Comparison of ENCODE assay signal across 15 mouse cellular contexts in genomic region chr14:62376115-62376514, GRCm38 (mm10).
A peak's percentile ranks its signal among the peaks of the same experiment; 100 is the strongest.
DNase-seq lines count a peak whose midpoint lies in the region; ATAC-seq and TF ChIP-seq lines count a peak whose summit lies in the region.
"Had no signal": no experiment of that assay in that cellular context is flagged by ENCODE, and none has a peak within 500 bp of the region (broad histone marks: within the 10 kb centered on the region; RNA-seq: fewer than 3 reads in every experiment).

No protein-coding gene starts in this region.

- intact Hi-C loops in heart, postnatal 36 days (cut with DNase I), result no loop called here

- no peaks in the 10 kb centered on the region for H3K27me3 ChIP-seq in heart, embryonic 13.5 days (replicated peaks)
- H3K27me3 ChIP-seq in limb, embryonic 12.5 days, result no peaks in the 10 kb centered on the region
- H3K27me3 ChIP-seq in limb, embryonic 10.5 days (ENCODE audit: low read depth, poor library complexity, severe bottlenecking), result no peaks in the 10 kb centered on the region
- no peaks in the 10 kb centered on the region for H3K27me3 ChIP-seq in limb, embryonic 14.5 days (ENCODE audit: control insufficient read depth, insufficient read depth, low read length)
- H3K27me3 ChIP-seq: CH12.LX; midbrain, embryonic 13.5 days had no signal

- DNase-seq in cerebellum, adult 9-11 months, result peak; percentile 30
- no peak for DNase-seq in cerebellum, adult 11-12 months
- no peak for DNase-seq in heart, postnatal 36 days
- DNase-seq in limb, embryonic 10.5 days (ENCODE audit: low spot score), result no peak
- no peak for DNase-seq in limb, embryonic 14.5 days (ENCODE audit: low spot score)
- DNase-seq in embryo, embryonic 10.5 days (ENCODE audit: low spot score), result no peak
- DNase-seq: layer of hippocampus, adult 9-11 months; liver; liver, postnatal 0 days; right cerebral cortex, postnatal 25 days; thymus, postnatal 4 days had no signal

- H3K9me3 ChIP-seq in heart, embryonic 13.5 days, result no peaks in the 10 kb centered on the region
- no peaks in the 10 kb centered on the region for H3K9me3 ChIP-seq in limb, embryonic 12.5 days
- no peaks in the 10 kb centered on the region for H3K9me3 ChIP-seq in limb, embryonic 10.5 days (replicated peaks)
- H3K9me3 ChIP-seq in limb, embryonic 14.5 days (ENCODE audit: control insufficient read depth, low read length), result no peaks in the 10 kb centered on the region
- H3K9me3 ChIP-seq: midbrain, embryonic 13.5 days had no signal

- 56% methylated on average over 2 of the region's 2 CpGs for WGBS in heart, embryonic 13.5 days
- 93% methylated on average over 2 of the region's 2 CpGs for whole genome bisulfite sequencing in limb, embryonic 12.5 days
- 84% methylated on average over 2 of the region's 2 CpGs for WGBS in limb, embryonic 10.5 days
- WGBS in limb, embryonic 14.5 days, result 58% methylated on average over 2 of the region's 2 CpGs

- H3K4me3 ChIP-seq in heart, embryonic 13.5 days, result no peak overlapping the region
- no peak overlapping the region for H3K4me3 ChIP-seq in limb, embryonic 12.5 days (replicated peaks)
- no peak overlapping the region for H3K4me3 ChIP-seq in limb, embryonic 10.5 days
- H3K4me3 ChIP-seq in limb, embryonic 14.5 days (replicated peaks; ENCODE audit: low read length), result no peak overlapping the region
- H3K4me3 ChIP-seq: midbrain, embryonic 13.5 days had no signal

- peaks cover 51% of the 10 kb centered on the region for H3K4me1 ChIP-seq in heart, embryonic 13.5 days
- no peaks in the 10 kb centered on the region for H3K4me1 ChIP-seq in limb, embryonic 12.5 days (replicated peaks)
- no peaks in the 10 kb centered on the region for H3K4me1 ChIP-seq in limb, embryonic 10.5 days
- H3K4me1 ChIP-seq in limb, embryonic 14.5 days (ENCODE audit: control insufficient read depth, insufficient read depth, low read length), result peaks cover 11% of the 10 kb centered on the region
- H3K4me1 ChIP-seq: midbrain, embryonic 13.5 days had no signal

- peaks cover 30% of the 10 kb centered on the region for H3K36me3 ChIP-seq in heart, embryonic 13.5 days
- H3K36me3 ChIP-seq in limb, embryonic 12.5 days, result peaks cover 12% of the 10 kb centered on the region
- H3K36me3 ChIP-seq in limb, embryonic 10.5 days, result peaks cover 20% of the 10 kb centered on the region
- no peaks in the 10 kb centered on the region for H3K36me3 ChIP-seq in limb, embryonic 14.5 days (ENCODE audit: control insufficient read depth, insufficient read depth, low read length)

- H3K9ac ChIP-seq in heart, embryonic 13.5 days, result 0 out of 2 replicates have a peak overlapping the region, but pooled peaks have one; percentile 19
- H3K9ac ChIP-seq in limb, embryonic 12.5 days (replicated peaks), result no peak overlapping the region
- no peak overlapping the region for H3K9ac ChIP-seq in limb, embryonic 14.5 days (ENCODE audit: low read depth, low read length, severe bottlenecking)
- H3K9ac ChIP-seq: liver, postnatal 0 days; midbrain, embryonic 13.5 days had no signal

- no peak overlapping the region for H3K4me2 ChIP-seq in heart, embryonic 13.5 days
- no peak overlapping the region for H3K4me2 ChIP-seq in limb, embryonic 12.5 days
- H3K4me2 ChIP-seq in limb, embryonic 14.5 days (replicated peaks; ENCODE audit: low read depth, low read length, severe bottlenecking), result no peak overlapping the region
- H3K4me2 ChIP-seq: midbrain, embryonic 13.5 days had no signal

- no peak for TF ChIP-seq POLR2A in limb, embryonic 14.5 days (IDR thresholded peaks at IDR 0.05; ENCODE audit: borderline replicate concordance, extremely low read depth, insufficient read depth, insufficient read length)

- ATAC-seq in heart, embryonic 13.5 days (ENCODE audit: extremely low read depth, insufficient number of reproducible peaks, low FRiP score, low TSS enrichment), result no peak
- ATAC-seq in limb, embryonic 12.5 days (ENCODE audit: insufficient number of reproducible peaks, insufficient read depth, low FRiP score, low TSS enrichment, low read depth), result no peak
- ATAC-seq in limb, embryonic 14.5 days (ENCODE audit: low FRiP score, low read depth), result no peak
- ATAC-seq: liver, postnatal 0 days; midbrain, embryonic 13.5 days had no signal

- peak overlapping the region; percentile 87 for H3K27ac ChIP-seq in heart, embryonic 13.5 days (replicated peaks)
- peak overlapping the region; percentile 20; the same call in 1 of the 2 replicates for H3K27ac ChIP-seq in limb, embryonic 12.5 days
- no peak overlapping the region for H3K27ac ChIP-seq in limb, embryonic 10.5 days
- H3K27ac ChIP-seq in limb, embryonic 14.5 days (replicated peaks; ENCODE audit: low read depth, low read length), result peak overlapping the region; percentile 62
- H3K27ac ChIP-seq: midbrain, embryonic 13.5 days had no signal
